Mouse (Mus musculus): ENCODE measurements around the gene Tada2b.

Tada2b gene

DNA sequence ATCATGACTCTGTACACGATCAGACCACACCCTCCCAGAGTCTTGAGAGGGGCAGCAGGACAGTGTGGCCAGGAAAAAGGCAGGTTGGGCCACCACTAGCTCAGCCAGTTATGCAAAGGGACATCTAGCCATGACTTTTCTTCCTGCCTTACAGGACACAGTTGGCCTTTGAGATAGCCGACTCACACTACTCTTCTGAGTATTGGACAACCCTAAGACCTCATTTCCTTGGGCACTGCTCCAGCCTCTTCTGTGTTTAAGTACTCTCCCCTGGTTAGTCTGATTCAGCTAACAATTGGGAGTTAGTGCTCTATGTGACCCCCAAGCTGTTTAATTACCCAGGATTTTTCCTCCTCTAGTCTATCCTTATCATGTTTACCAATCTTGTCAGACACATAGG, 4.3 kb downstream of the Tada2b start:
- DNase-seq (ENCODE audit: low read depth): no peak

- DNase-seq (ENCODE audit: low read depth): no peak
These were observed 5.3 kb downstream of the Tada2b start for GRCm38 (mm10) chr5:36478540-36479420.

GRCm38 (mm10) chr5:36477486-36477885, 6.6 kb downstream of the Tada2b start:
- no peak for DNase-seq (ENCODE audit: low read depth)

DNA sequence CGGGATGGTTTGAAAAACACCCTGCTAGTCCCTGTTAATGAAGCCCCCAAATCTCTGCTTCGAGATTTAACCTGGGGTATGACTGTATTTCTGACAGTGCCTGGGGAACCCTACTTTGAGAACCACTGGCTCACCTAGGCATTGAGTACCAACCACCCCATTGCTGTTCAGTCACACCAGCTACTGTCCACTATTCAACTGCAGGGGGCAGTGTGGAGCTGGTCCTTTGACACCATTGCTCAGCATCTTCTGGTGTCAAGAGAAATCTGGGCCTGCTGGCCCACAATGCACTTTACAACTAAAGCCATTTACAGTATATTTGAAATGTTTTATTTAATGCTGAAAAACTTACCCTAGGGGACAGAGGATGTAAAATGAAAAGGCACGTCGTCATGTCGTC, 9.8 kb downstream of the Tada2b start:
- no peak for DNase-seq (ENCODE audit: low read depth)

- DNase-seq (ENCODE audit: low read depth): no peak
These were observed 11.0 kb downstream of the Tada2b start for GRCm38 (mm10) chr5:36472876-36473655.

GRCm38 (mm10) chr5:36471206-36471605, 12.9 kb downstream of the Tada2b start:
- no peak for DNase-seq (ENCODE audit: low read depth)

DNA sequence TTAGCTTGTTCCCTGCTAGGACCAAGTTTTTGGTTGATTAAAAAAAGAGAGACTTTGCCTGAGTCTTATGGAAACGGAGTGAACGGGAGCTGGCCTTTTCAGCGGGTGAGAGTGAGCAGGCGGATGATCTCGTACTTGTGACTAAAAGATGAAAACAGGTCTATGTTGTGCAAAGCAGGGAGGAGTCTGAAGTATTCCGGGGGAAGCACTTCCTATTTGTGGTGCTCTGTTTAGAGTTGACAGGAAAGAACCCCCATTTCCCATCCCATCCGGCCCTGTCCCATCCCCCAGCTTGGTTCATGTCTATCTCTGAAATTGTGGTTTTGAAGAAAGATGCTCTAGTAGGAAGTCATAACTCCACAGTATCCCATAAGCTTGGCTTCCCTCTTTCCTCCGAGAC, 18.2 kb downstream of the Tada2b start:
- no peak for DNase-seq (ENCODE audit: low read depth)

GRCm38 (mm10) chr5:36464709-36465661, 19.1 kb downstream of the Tada2b start, which contains the start of gene Grpel1:
Gene Grpel1, plus strand, starts transcription at chr5:36464998.
- peak; percentile 100 for DNase-seq (ENCODE audit: low read depth)

DNA sequence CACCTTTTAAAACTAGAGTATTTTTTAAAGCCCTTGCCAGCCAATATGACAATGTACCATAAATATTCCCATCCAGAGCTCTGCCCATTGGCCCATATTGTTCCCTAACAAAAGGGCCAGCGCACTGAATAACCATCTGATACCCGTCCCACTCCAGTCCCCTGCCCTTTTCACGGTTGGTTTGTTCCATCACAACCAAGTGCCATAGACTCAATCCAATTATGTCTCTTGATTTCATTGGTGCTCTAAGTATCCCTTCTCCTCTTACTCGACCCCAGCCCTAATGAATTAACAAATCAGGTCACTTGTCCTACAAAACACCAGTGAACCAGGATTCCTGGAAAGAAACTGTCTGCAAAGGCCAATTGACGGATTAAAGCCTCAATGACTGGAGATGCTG, 20.7 kb downstream of the Tada2b start:
- DNase-seq (ENCODE audit: low read depth): no peak

- DNase-seq (ENCODE audit: low read depth): no peak
These were observed 21.3 kb downstream of the Tada2b start for GRCm38 (mm10) chr5:36462810-36463209.

DNA sequence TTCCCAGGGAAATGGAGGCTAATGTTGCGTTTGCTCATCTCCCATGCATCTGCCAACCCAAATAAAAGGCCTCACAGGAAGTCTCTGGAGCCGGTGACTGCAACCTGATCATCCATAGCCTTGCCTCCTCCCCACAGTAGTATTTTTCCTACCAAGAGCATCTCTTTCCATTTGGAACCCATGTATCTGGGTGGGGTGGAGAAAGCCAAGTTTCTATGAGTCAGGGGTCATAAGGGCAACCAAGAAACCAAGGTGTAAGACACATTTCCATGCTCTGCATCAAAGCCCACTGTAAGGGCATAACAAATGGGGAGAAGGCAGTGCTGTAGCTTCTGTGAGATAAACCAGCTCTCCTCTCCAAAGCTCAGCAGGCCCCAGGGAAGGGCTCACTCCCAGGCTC, 22.9 kb downstream of the Tada2b start:
- no peak for DNase-seq (ENCODE audit: low read depth)

- DNase-seq (ENCODE audit: low read depth): no peak
These were observed 23.4 kb downstream of the Tada2b start for GRCm38 (mm10) chr5:36460712-36461111.

GRCm38 (mm10) chr5:36458926-36459325, 25.2 kb downstream of the Tada2b start:
- DNase-seq (ENCODE audit: low read depth): no peak

DNA sequence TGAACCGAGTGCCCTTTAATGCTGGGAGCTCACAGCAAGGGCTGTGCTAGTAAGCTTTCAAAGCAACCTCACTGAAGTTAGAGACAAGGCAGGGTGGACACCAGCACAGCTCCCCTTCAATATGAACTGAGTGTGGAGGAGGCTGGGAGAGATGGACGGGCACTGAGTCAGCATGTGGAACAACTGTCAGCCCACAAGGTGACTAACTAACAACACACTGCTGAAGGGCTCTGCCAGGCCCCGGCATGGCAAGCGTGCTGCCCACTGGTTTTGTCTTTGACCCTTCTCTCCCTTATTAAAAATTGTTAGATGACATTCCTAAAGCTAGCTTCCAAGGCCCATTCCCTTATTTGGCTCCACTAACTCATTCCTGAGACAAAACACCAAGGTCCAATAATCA, 26.4 kb downstream of the Tada2b start:
- no peak for DNase-seq (ENCODE audit: low read depth)

- no peak for DNase-seq (ENCODE audit: low read depth)
These were observed 31.3 kb downstream of the Tada2b start for GRCm38 (mm10) chr5:36452821-36453220.

DNA sequence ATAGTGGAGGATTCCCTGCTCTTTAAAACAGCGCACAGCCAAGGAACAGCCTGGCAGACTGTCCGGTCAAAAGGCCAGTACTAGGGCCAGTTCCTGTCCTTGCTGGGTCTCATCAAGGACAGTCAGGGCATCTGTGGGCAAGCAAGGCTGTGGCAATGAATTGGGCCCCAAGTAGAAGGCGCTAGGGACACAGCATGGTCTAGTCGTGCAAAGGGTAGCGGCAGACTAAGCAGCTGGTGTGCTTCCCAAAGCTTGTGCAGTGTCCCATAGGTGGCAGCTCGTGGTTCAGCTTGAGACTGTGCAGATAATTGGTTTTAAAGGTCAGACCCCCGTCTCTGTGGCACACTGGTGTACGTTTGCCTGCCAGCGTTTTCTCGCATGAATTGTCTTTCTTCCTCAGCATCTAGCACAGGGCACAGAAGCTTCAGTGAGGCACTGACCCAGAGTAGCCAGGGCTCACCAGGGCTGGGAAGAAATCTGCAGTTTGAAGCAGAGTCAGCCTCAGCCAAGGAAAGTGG, 32.2 kb downstream of the Tada2b start:
- DNase-seq (ENCODE audit: low read depth): no peak

GRCm38 (mm10) chr5:36451119-36451518, 33.0 kb downstream of the Tada2b start:
- DNase-seq (ENCODE audit: low read depth): no peak

- no peak for DNase-seq (ENCODE audit: low read depth)
These were observed 34.3 kb downstream of the Tada2b start for GRCm38 (mm10) chr5:36449710-36450358.

DNA sequence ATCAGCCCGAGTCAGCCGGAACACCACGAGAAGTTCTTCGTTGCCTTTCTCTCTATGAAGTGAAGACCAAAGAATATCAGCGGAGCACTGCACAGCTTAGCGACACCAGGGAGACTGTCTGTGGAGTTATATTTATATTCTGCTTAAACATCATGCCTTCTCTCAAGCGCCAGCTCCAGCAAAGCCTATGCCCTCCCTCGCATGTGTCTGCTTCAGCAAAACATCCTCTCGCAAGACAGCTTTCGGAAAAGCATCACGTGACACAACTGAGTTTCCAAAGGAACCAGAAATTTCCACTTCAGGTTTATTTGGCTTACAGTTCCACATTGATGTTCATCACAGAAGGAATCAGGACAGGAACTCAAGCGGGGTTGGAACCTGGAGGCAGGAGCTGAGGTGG, 36.2 kb downstream of the Tada2b start:
- DNase-seq (ENCODE audit: low read depth): no peak

- DNase-seq (ENCODE audit: low read depth): no peak
These were observed 37.8 kb downstream of the Tada2b start for GRCm38 (mm10) chr5:36446166-36446890.

DNA sequence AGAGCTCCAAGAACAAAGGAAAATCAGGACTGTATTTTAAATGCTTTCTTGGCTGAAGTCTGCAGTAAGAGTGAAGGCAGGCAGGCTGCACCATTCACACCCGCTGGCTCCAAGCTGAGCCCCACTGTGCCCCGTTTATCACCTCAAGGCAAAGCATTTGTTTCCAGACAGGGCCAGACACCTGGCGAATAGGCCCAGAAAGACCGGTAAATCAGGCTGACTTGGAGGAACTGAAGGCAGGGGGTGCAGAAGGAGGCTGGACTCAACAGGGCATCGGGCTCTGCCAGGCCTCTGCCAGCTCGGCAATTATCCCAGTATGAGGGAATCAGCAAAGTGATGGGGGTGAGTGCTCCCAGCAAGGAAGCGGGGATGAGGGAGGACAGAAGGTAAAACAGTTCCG, 39.1 kb downstream of the Tada2b start:
- DNase-seq (ENCODE audit: low read depth): no peak

All from fibroblast of lung, adult 2 months (primary cell).